Mouse (Mus musculus) hindbrain, postnatal 0 days (tissue): Measurements from ENCODE around the gene Fads6. TPM values are rescaled to one million over a fixed set of nuclear protein-coding genes. Genes with fewer than 3 reads are reported as not detected.
A peak's percentile ranks its signal among the peaks of the same experiment; 100 is the strongest.

ENCODE experiments used
- ATAC-seq: fragments of 200-750 bp; cut with Nextera tagmentation; 2 replicates; pipeline ENCODE4 v1.8.0; 2017; ENCODE audit warnings: mild to moderate bottlenecking, moderate TSS enrichment, moderate library complexity
- DNase-seq: peaks from one replicate; pipeline ENCODE4 v3.0.0-alpha.2; 2015; ENCODE audit warnings: low spot score
- H3K27ac ChIP-seq: fragments of 300-500 bp; sonication (generic); 2 replicates; pipeline ENCODE4 v1.5.1; 2014; ENCODE audit warnings: mild to moderate bottlenecking
- H3K27me3 ChIP-seq: fragments of 300-500 bp; sonication (generic); 2 replicates; pipeline ENCODE4 v1.6.1; 2014; ENCODE audit warnings: low read length, mixed read lengths; ENCODE audit not compliant: insufficient read depth
- H3K36me3 ChIP-seq: fragments of 300-500 bp; sonication (generic); 2 replicates; pipeline ENCODE4 v1.6.1; 2014; ENCODE audit warnings: low read length, mixed read lengths; ENCODE audit not compliant: insufficient read depth
- H3K4me1 ChIP-seq: fragments of 300-500 bp; sonication (generic); 2 replicates; pipeline ENCODE4 v1.6.1; 2014; ENCODE audit warnings: antibody characterized with exemption, low read length, mixed read lengths; ENCODE audit not compliant: insufficient read depth
- H3K4me2 ChIP-seq: fragments of 300-500 bp; sonication (generic); 2 replicates; pipeline ENCODE4 v1.6.1; 2014; ENCODE audit warnings: low read depth, mild to moderate bottlenecking, low read length, moderate library complexity, mixed read lengths
- H3K4me3 ChIP-seq: fragments of 300-500 bp; sonication (generic); 2 replicates; pipeline ENCODE4 v1.5.1; 2014; ENCODE audit warnings: low read length
- H3K9ac ChIP-seq: fragments of 300-500 bp; sonication (generic); replicated peaks from 2 replicates; pipeline ENCODE4 v1.6.1; 2014; ENCODE audit warnings: mild to moderate bottlenecking, low read length, moderate library complexity, mixed read lengths
- H3K9me3 ChIP-seq: fragments of 300-500 bp; sonication (generic); 2 replicates; pipeline ENCODE4 v1.6.1; 2016; ENCODE audit warnings: low read length, mixed read lengths
- CTCF ChIP-seq: IDR thresholded peaks from 2 replicates; pipeline ENCODE4 v1.5.1; 2016; ENCODE audit warnings: antibody characterized with exemption, control low read depth, low read depth
- WGBS: fragments of 180-500 bp; shearing (Covaris S2); extraction: QIAGEN DNeasy Blood & Tissue Kit; methylation state at CpG from one replicate; pipeline ENCODE4 v1.1.7; 2014; 5-methylcytosine and 5-hydroxymethylcytosine counted together
- polyA plus RNA-seq: library from polyadenylated mRNA; unstranded; fragments of >200 nt; fragmentation: Nextera tagmentation; extraction: Ambion mirVana; gene quantifications from 2 replicates; pipeline ENCODE4 v1.2.1, GENCODE M21; 2015
- total RNA-seq: library from RNA; depleted of rRNA; stranded (reverse); fragments of >200 nt; gene quantifications from 2 replicates; pipeline ENCODE4 v1.2.3, GENCODE M21; 2014

The Fads6 gene
- total and polyA plus RNA-seq, 2 experiments from 2014 or later, result 1.8 to 10.8 TPM

DNA sequence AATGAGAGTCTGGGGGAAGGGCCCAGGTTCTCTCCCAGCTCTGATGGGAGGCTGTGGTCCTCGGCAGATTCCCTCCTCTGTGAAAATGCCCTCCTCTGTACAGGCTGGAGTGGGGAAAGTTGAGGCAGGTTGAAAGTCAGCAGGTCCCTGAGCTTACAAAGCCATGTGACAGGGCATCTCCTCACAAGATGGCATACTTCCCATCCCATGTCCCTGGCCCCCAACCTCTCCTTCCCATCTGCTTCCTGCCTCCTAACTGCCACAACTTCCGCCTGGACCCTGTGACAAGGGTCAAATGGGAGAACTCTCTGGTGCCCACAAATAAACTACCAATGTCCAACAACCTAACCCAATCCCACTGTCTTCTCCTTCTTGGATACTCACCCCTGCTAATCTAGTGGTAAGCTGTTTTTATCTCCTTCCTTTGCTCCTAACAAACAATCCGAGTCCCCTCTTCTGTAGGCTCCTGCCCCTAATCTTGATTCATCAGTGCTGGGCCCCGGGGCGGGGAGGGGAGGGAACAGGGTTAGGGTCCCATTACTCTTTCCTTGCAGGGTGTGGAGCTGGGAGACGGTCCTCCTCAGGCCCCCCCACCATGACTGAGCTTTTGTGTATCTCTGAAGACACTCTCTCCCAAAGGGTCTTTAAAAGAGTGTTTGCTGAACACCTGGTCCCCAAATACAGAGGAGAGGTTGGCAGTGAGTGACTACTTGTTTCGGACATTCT lies 33.2 kb downstream of the Fads6 start:
- Histone ChIP-seq H3K36me3 (peaks cover 12% of the 10 kb centered on the region), H3K9ac (no peak overlapping the region), H3K9me3 (no peaks in the 10 kb centered on the region), H3K27me3 (peaks cover 59% of the 10 kb centered on the region), H3K4me1 (peaks cover 13% of the 10 kb centered on the region), H3K4me2 (no peak overlapping the region), H3K27ac (no peak overlapping the region), H3K4me3 (no peak overlapping the region)
- no peak for ATAC-seq
- DNase-seq, result no peak
- no peak for TF ChIP-seq CTCF
- 71% methylated on average over 7 of the region's 7 CpGs for WGBS

DNA sequence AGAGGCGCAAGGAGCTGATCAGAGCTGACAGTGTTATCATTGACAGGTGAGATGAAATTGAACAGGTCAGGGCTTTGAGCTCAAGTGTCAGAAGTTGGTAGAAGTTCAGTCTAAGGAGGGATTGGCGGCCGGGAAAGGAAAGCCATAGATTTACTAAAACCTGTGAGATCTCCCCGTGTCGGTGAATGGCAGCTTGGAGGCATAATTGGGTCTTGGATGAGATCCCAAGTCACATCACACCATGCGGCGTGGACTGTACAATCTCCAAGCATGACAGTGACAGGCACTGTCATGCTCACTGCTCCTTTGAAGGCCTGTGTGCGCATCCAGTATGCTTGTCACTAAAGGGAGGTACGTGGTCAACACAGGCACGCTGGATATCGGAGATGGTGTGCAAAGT lies 34.5 kb downstream of the Fads6 start:
- H3K4me1 ChIP-seq, result peaks cover 17% of the 10 kb centered on the region
- WGBS, result 61% methylated on average over 11 of the region's 11 CpGs
- H3K4me3 ChIP-seq, result no peak overlapping the region
- peaks cover 51% of the 10 kb centered on the region for H3K27me3 ChIP-seq
- no peak overlapping the region for H3K27ac ChIP-seq
- DNase-seq (peak; percentile 56), ATAC-seq (no peak)
- TF ChIP-seq CTCF, result no peak
- no peaks in the 10 kb centered on the region for H3K9me3 ChIP-seq
- H3K9ac ChIP-seq, result no peak overlapping the region
- no peaks in the 10 kb centered on the region; the same call in 1 of the 2 replicates for H3K36me3 ChIP-seq
- H3K4me2 ChIP-seq, result no peak overlapping the region

DNA sequence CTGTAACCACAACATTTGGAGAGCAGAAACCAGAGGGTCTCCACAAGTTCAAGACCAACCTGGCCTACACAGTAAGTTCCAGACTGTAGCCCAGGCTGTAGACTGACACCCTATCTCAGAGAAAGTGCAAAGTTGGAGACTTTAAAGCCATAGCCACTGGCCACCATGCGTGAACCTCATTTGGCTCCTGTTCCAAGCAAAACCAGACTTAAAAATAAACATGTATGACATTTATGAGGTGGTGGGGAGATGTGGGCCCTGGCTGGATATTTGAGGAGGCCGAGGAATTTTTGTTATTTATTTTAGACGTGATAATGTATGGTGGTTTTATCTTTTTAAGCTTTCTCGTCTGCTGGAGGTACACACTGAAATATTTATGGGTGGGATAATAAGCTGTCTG lies 38.3 kb downstream of the Fads6 start:
- no peaks in the 10 kb centered on the region for H3K9me3 ChIP-seq
- H3K4me3 ChIP-seq, result no peak overlapping the region
- H3K9ac ChIP-seq, result no peak overlapping the region
- H3K27me3 ChIP-seq, result peaks cover 16% of the 10 kb centered on the region
- ATAC-seq (no peak), DNase-seq (no peak)
- 80% methylated on average over 4 of the region's 4 CpGs for WGBS
- no peaks in the 10 kb centered on the region for H3K36me3 ChIP-seq
- H3K4me2 ChIP-seq, result no peak overlapping the region
- no peak overlapping the region for H3K27ac ChIP-seq
- H3K4me1 ChIP-seq, result peaks cover 5% of the 10 kb centered on the region; the same call in 1 of the 2 replicates
- no peak for TF ChIP-seq CTCF

DNA sequence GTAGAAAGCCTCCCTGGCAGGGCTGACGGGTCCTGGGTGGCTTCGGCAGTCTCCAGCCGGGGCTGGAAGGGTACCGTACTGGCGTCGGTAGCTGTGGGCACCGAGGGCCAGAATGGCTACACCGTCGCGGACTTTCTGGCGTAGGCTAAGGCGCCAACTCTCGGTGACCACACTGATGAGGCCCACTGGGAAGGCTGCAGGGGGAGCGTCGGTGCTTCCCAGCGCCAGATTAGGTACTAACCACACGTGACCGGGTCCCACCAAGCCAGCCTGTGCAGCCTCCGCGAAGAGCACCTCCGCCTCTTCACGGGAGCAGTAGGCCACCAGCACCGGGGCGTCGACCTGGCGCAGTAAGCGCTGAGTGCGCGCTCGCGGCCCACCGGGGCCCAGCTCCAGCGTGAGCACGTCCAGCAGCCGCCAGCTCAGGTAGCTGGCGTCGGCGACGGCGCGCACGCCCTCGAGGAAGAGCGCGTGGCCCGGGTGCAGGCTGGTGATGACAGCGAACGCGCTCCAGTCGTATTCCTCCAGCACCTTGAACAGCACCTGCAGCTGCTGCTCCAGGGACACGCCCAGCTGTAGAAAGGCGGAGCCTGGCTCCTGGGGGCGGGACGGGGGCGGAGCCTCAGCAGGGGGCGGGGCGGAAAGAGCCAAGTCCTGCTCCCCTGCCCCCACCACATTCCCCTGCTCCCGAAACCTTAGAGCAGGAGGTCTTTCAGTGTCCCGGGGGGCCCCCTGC lies 39.5 kb downstream of the Fads6 start:
- Histone ChIP-seq H3K4me1 (peaks cover 5% of the 10 kb centered on the region; the same call in 1 of the 2 replicates), H3K9ac (no peak overlapping the region), H3K9me3 (no peaks in the 10 kb centered on the region), H3K4me2 (peak overlapping the region; percentile 29; the same call in 1 of the 2 replicates), H3K4me3 (peak overlapping the region; percentile 16; the same call in 1 of the 2 replicates), H3K27ac (no peak overlapping the region), H3K36me3 (no peaks in the 10 kb centered on the region), H3K27me3 (peaks cover 15% of the 10 kb centered on the region)
- TF ChIP-seq CTCF, result no peak
- WGBS, result 15% methylated on average over 59 of the region's 59 CpGs
- DNase-seq (no peak), ATAC-seq (peak; percentile 50)

DNA sequence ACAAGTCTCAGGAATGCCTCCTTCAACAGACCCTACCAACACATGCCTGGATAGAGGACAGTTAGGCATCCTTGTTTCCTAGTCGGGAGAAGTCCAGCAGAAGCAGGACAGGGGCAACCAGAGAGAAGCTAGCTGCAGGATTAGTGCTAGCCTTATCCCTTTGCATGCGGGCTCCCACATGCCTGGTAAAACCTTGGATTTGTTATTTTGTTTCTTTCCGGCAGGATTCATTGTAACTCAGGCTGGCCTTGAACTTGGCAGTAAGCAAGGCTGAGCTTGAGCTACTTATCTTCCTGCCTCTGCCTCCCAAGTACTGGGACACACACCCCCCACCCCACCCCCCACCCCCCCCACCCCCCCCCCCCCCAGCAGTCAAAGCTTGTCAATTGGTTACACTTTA lies 46.2 kb downstream of the Fads6 start:
- Histone ChIP-seq H3K27ac (no peak overlapping the region), H3K27me3 (peaks cover 19% of the 10 kb centered on the region), H3K9ac (no peak overlapping the region), H3K36me3 (no peaks in the 10 kb centered on the region), H3K4me3 (no peak overlapping the region), H3K4me1 (0 out of 2 replicates have a peak, but pooled peaks cover 14% of the 10 kb centered on the region), H3K4me2 (no peak overlapping the region), H3K9me3 (no peaks in the 10 kb centered on the region)
- DNase-seq, result no peak
- 55% methylated on average over 3 of the region's 3 CpGs for WGBS
- ATAC-seq, result no peak
- no peak for TF ChIP-seq CTCF

DNA sequence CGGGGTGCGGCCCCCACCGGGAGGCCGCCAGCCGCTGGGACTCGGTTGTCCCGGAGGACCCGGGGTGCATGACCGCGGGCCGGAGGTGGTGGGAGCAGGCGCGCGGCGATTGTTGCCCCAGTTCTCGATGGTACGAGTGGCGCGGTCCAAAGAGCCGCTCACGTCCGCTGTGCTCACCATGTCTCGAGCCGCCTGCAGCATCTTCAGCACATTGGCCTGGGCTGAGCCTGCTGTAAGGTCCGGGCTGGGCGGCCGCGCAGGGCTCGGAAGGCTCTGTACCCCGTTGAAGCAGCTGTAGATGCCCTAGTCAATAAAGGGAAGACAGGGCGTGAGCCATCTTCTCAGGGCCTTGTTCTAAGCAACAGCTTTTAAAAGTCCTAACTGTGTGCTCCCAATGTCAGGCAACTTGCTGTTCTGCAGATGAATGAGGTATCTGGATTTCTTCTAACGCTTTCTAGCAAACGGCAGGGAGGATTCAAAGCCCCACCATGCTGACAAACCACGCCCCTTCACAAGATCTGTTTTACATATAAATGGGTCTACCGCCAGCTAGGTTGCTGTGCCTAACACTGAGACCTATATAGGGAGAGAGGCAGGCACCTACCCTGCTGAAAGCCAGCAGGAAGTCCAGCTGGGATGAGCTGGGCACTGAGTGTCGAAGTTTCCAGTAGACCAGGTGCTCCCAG lies 46.9 kb downstream of the Fads6 start:
- Histone ChIP-seq H3K9ac (peak overlapping the region; percentile 40), H3K27ac (no peak overlapping the region), H3K9me3 (no peaks in the 10 kb centered on the region), H3K27me3 (peaks cover 19% of the 10 kb centered on the region), H3K36me3 (peaks cover 3% of the 10 kb centered on the region; the same call in 1 of the 2 replicates), H3K4me1 (0 out of 2 replicates have a peak, but pooled peaks cover 14% of the 10 kb centered on the region), H3K4me3 (peak overlapping the region; percentile 39), H3K4me2 (peak overlapping the region; percentile 70)
- 3% methylated on average over 35 of the region's 36 CpGs for WGBS
- ATAC-seq, result no peak
- no peak for DNase-seq
- TF ChIP-seq CTCF, result no peak
